Mouse (Mus musculus): ENCODE measurements around the gene Emc3. TPM values are rescaled to one million over a fixed set of nuclear protein-coding genes. Genes with fewer than 3 reads are reported as not detected.

Gene Emc3
- polyA plus RNA-seq, 1 experiment from 2014 or later: 87.8 TPM

- no peak overlapping the region for H3K4me2 ChIP-seq
- H3K27ac ChIP-seq: no peak overlapping the region
- no peak overlapping the region for H3K9ac ChIP-seq
- no peak for ATAC-seq
- H3K4me3 ChIP-seq: no peak overlapping the region
- H3K9me3 ChIP-seq (replicated peaks): no peaks in the 10 kb centered on the region
- peaks cover 46% of the 10 kb centered on the region for H3K27me3 ChIP-seq
- H3K4me1 ChIP-seq: peaks cover 13% of the 10 kb centered on the region
- H3K36me3 ChIP-seq (ENCODE audit: poor library complexity, severe bottlenecking): no peaks in the 10 kb centered on the region
- WGBS: 89% methylated on average over 2 of the region's 2 CpGs
These were observed 58.2 kb downstream of the Emc3 start for GRCm38 (mm10) chr6:113473246-113473645.

GRCm38 (mm10) chr6:113472061-113472460 lies 59.4 kb downstream of the Emc3 start:
- no peak for ATAC-seq
- H3K9ac ChIP-seq: no peak overlapping the region
- no peak overlapping the region for H3K4me2 ChIP-seq
- no peaks in the 10 kb centered on the region for H3K36me3 ChIP-seq (ENCODE audit: poor library complexity, severe bottlenecking)
- 68% methylated on average over 10 of the region's 10 CpGs for WGBS
- H3K27me3 ChIP-seq: peaks cover 48% of the 10 kb centered on the region
- no peak overlapping the region for H3K4me3 ChIP-seq
- H3K27ac ChIP-seq: no peak overlapping the region
- no peaks in the 10 kb centered on the region for H3K9me3 ChIP-seq (replicated peaks)
- peaks cover 13% of the 10 kb centered on the region for H3K4me1 ChIP-seq

DNA sequence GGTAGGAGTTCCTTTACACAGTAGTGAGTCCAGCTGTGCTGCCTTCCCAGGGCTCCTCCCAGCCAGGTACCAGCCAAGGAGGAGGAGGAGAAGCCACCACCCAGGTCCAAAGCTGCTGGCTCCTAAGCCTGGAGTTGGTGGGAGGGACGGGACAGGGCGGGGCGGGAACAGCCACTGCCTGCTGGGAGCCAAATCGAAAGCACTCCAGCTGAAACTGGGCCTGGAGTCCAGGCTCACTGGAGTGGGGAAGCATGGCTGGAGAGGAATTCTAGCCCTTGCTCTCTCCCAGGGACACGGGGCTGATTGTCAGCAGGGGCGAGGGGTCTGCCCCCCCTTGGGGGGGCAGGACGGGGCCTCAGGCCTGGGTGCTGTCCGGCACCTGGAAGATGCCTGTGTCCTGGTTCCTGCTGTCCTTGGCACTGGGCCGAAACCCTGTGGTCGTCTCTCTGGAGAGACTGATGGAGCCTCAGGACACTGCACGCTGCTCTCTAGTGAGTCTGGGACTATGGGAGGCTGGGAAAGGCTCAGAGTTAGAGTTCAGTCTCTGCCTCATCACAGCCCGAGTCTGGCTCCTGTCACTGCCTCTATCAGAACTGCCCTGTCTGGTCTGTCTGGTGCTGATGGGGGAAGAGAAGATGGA lies 60.0 kb downstream of the Emc3 start, which contains the start of gene Il17rc:
Gene Il17rc, plus strand, starts transcription at position 131 of the 640 bp plus-strand sequence.
- Histone ChIP-seq H3K4me1 (peaks cover 13% of the 10 kb centered on the region), H3K36me3 (ENCODE audit: poor library complexity, severe bottlenecking) (no peaks in the 10 kb centered on the region), H3K4me3 (no peak within 1 kb of the TSS), H3K27ac (no peak within 1 kb of the TSS), H3K9ac (no peak within 1 kb of the TSS), H3K27me3 (peaks cover 48% of the 10 kb centered on the region), H3K9me3 (replicated peaks) (no peaks in the 10 kb centered on the region), H3K4me2 (0 out of 2 replicates have a peak within 1 kb of the TSS, but pooled peaks have one; percentile 7)
- WGBS: 25% methylated on average over 12 of the region's 12 CpGs
- ATAC-seq: no peak

- Histone ChIP-seq H3K27me3 (peaks cover 50% of the 10 kb centered on the region), H3K4me3 (peak overlapping the region; percentile 39), H3K36me3 (ENCODE audit: poor library complexity, severe bottlenecking) (no peaks in the 10 kb centered on the region), H3K27ac (no peak overlapping the region), H3K4me2 (peak overlapping the region; percentile 69), H3K9me3 (replicated peaks) (no peaks in the 10 kb centered on the region), H3K4me1 (peaks cover 13% of the 10 kb centered on the region), H3K9ac (peak overlapping the region; percentile 51)
- peak; percentile 84 for ATAC-seq
- WGBS: under 1% methylated on average over 31 of the region's 31 CpGs
These were observed 62.0 kb downstream of the Emc3 start for GRCm38 (mm10) chr6:113469432-113469831.

DNA sequence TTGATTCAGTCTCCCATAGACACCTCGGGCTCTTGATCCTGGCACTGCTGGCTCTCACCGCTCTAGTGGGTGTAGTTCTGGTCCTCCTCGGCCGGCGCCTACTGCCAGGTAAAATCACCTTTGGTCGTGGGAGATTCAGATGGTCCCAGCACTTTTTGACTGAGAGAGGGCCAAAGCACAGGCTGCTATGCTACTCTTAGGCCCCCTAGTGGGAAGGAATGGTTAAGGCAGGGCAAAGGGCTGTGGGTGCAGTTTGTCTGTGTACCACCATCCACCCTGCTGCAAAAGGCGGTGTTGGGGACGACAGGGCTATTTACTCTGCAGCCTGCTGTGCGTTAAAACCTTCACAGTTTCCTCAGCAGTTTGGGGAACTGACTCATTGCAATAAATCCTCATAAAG lies 62.4 kb downstream of the Emc3 start:
- Histone ChIP-seq H3K4me3 (peak overlapping the region; percentile 39), H3K27ac (no peak overlapping the region), H3K4me2 (peak overlapping the region; percentile 69), H3K9me3 (replicated peaks) (no peaks in the 10 kb centered on the region), H3K9ac (peak overlapping the region; percentile 51), H3K4me1 (peaks cover 13% of the 10 kb centered on the region), H3K27me3 (peaks cover 54% of the 10 kb centered on the region), H3K36me3 (ENCODE audit: poor library complexity, severe bottlenecking) (no peaks in the 10 kb centered on the region)
- ATAC-seq: peak; percentile 75
- WGBS: 9% methylated on average over 9 of the region's 9 CpGs

DNA sequence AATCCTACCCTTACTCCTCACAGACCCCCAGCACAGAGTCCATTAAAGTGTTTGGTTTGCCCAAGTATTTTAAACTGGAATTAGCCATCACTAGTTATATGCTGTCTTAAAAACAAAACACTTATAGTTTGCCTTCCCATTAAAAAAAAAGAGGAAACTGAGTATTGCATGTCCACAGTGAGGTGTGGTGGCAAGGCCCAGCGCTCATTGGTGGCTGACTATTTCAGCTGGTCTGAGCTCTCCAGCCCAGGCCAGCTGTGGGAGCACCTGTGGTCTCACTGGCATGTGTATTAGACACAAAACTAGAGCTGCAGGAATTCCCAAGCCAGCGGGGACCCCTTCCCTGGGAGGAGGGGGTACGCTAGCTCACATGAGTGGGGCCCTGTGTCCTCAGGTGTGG lies 62.9 kb downstream of the Emc3 start:
- Histone ChIP-seq H3K27me3 (peaks cover 56% of the 10 kb centered on the region), H3K9me3 (replicated peaks) (no peaks in the 10 kb centered on the region), H3K9ac (no peak overlapping the region), H3K4me2 (peak overlapping the region; percentile 69), H3K36me3 (ENCODE audit: poor library complexity, severe bottlenecking) (no peaks in the 10 kb centered on the region), H3K27ac (no peak overlapping the region), H3K4me1 (peaks cover 13% of the 10 kb centered on the region), H3K4me3 (no peak overlapping the region)
- ATAC-seq: no peak
- WGBS: 73% methylated on average over 3 of the region's 3 CpGs

- peaks cover 13% of the 10 kb centered on the region for H3K4me1 ChIP-seq
- WGBS: 71% methylated on average over 5 of the region's 5 CpGs
- H3K9ac ChIP-seq: no peak overlapping the region
- no peak overlapping the region for H3K4me3 ChIP-seq
- H3K27me3 ChIP-seq: peaks cover 35% of the 10 kb centered on the region
- no peaks in the 10 kb centered on the region for H3K36me3 ChIP-seq (ENCODE audit: poor library complexity, severe bottlenecking)
- H3K4me2 ChIP-seq: no peak overlapping the region
- H3K9me3 ChIP-seq (replicated peaks): no peaks in the 10 kb centered on the region
- ATAC-seq: no peak
- H3K27ac ChIP-seq: no peak overlapping the region
These were observed 65.8 kb downstream of the Emc3 start for GRCm38 (mm10) chr6:113465602-113466001.

Small RNAs within 50 kb of the gene (microRNA-seq; reads per million reads assigned to microRNA genes)
- not detected for gene Gm23365

Other genes starting within 250 kb of the Emc3 start
- gene Cpne9, start 249.3 kb downstream of the Emc3 start, polyA plus RNA-seq (2015; fragmentation: Nextera tagmentation; extraction: Ambion mirVana): 0.39 and 0.68 TPM in 2 replicates
- gene Brpf1, start 224.5 kb downstream of the Emc3 start, polyA plus RNA-seq (2015; fragmentation: Nextera tagmentation; extraction: Ambion mirVana): 20.0 and 21.5 TPM in 2 replicates
- gene Ogg1, start 204.7 kb downstream of the Emc3 start, polyA plus RNA-seq (2015; fragmentation: Nextera tagmentation; extraction: Ambion mirVana): 11.4 and 13.3 TPM in 2 replicates
- gene Camk1, start 187.7 kb downstream of the Emc3 start, polyA plus RNA-seq (2015; fragmentation: Nextera tagmentation; extraction: Ambion mirVana): 56.1 and 62.7 TPM in 2 replicates
- 65.4 and 70.6 TPM in 2 replicates for gene Tada3, start 153.8 kb downstream of the Emc3 start, polyA plus RNA-seq (2015; fragmentation: Nextera tagmentation; extraction: Ambion mirVana)
- gene Arpc4, start 153.5 kb downstream of the Emc3 start, polyA plus RNA-seq (2015; fragmentation: Nextera tagmentation; extraction: Ambion mirVana): 368 and 377 TPM in 2 replicates
- 6.7 and 7.6 TPM in 2 replicates for gene Ttll3, start 142.4 kb downstream of the Emc3 start, polyA plus RNA-seq (2015; fragmentation: Nextera tagmentation; extraction: Ambion mirVana)
- 20.8 and 24.4 TPM in 2 replicates for gene Rpusd3, start 112.3 kb downstream of the Emc3 start, polyA plus RNA-seq (2015; fragmentation: Nextera tagmentation; extraction: Ambion mirVana)
- gene Cidec, start 95.9 kb downstream of the Emc3 start, polyA plus RNA-seq (2015; fragmentation: Nextera tagmentation; extraction: Ambion mirVana): not detected in 2 replicates
- 86.0 and 92.1 TPM in 2 replicates for gene Jagn1, start 89.1 kb downstream of the Emc3 start, polyA plus RNA-seq (2015; fragmentation: Nextera tagmentation; extraction: Ambion mirVana)
- 0.05 TPM in 1 of 2 replicates, not detected in the other for gene Il17re, start 73.2 kb downstream of the Emc3 start, polyA plus RNA-seq (2015; fragmentation: Nextera tagmentation; extraction: Ambion mirVana)
- 0.84 and 1.4 TPM in 2 replicates for gene Il17rc, start 60.2 kb downstream of the Emc3 start, polyA plus RNA-seq (2015; fragmentation: Nextera tagmentation; extraction: Ambion mirVana)
- 47.4 and 47.5 TPM in 2 replicates for gene Creld1, start 48.4 kb downstream of the Emc3 start, polyA plus RNA-seq (2015; fragmentation: Nextera tagmentation; extraction: Ambion mirVana)
- gene Prrt3, start 29.7 kb downstream of the Emc3 start, polyA plus RNA-seq (2015; fragmentation: Nextera tagmentation; extraction: Ambion mirVana): 2.8 and 3.1 TPM in 2 replicates
- gene Fancd2, start within 50 bp of the Emc3 start, polyA plus RNA-seq (2015; fragmentation: Nextera tagmentation; extraction: Ambion mirVana): 11.9 and 14.1 TPM in 2 replicates
- 0.28 TPM in 1 of 2 replicates, not detected in the other for gene Fancd2os, start 69.1 kb upstream of the Emc3 start, polyA plus RNA-seq (2015; fragmentation: Nextera tagmentation; extraction: Ambion mirVana)
- 227 TPM in 2 replicates for gene Brk1, start 73.1 kb upstream of the Emc3 start, polyA plus RNA-seq (2015; fragmentation: Nextera tagmentation; extraction: Ambion mirVana)
- 57.3 and 63.9 TPM in 2 replicates for gene Vhl, start 92.3 kb upstream of the Emc3 start, polyA plus RNA-seq (2015; fragmentation: Nextera tagmentation; extraction: Ambion mirVana)
- 0.77 and 0.96 TPM in 2 replicates for gene Irak2, start 106.8 kb upstream of the Emc3 start, polyA plus RNA-seq (2015; fragmentation: Nextera tagmentation; extraction: Ambion mirVana)
- gene Tatdn2, start 165.4 kb upstream of the Emc3 start, polyA plus RNA-seq (2015; fragmentation: Nextera tagmentation; extraction: Ambion mirVana): 0.47 and 0.81 TPM in 2 replicates
- gene Ghrl, start 188.2 kb upstream of the Emc3 start, polyA plus RNA-seq (2015; fragmentation: Nextera tagmentation; extraction: Ambion mirVana): 0.42 and 1.0 TPM in 2 replicates
- gene Sec13, start 209.1 kb upstream of the Emc3 start, polyA plus RNA-seq (2015; fragmentation: Nextera tagmentation; extraction: Ambion mirVana): 256 and 269 TPM in 2 replicates